Mouse (Mus musculus) liver (tissue): ENCODE measurements around the gene Amy2a3.
"Not testable (repeated sequence)": the region's sequence is repeated elsewhere in the genome, so short reads cannot be mapped to it uniquely, and the experiment has no call there.

Experiments
- DNase-seq: peaks from one replicate; pipeline ENCODE4 v3.0.0-alpha.2; 2020; ENCODE audit warnings: mixed read lengths

Gene Amy2a3

GRCm38 (mm10) chr3:113323952-113324351, at the start of gene Amy2a3:
Gene Amy2a3 (minus strand): TSS chr3:113324052.
- DNase-seq: not testable (repeated sequence)

GRCm38 (mm10) chr3:113356558-113356957, 32.7 kb upstream of the Amy2a3 start, which contains the start of gene Amy2a2:
Gene Amy2a2 (minus strand): TSS chr3:113356658.
- DNase-seq: not testable (repeated sequence)

- DNase-seq: not testable (repeated sequence)
Observed at GRCm38 (mm10) chr3:113345484-113345883, 21.6 kb upstream of the Amy2a3 start.

GRCm38 (mm10) chr3:113312937-113313336, 10.9 kb downstream of the Amy2a3 start:
- DNase-seq: not testable (repeated sequence)

GRCm38 (mm10) chr3:113291349-113291748, 32.5 kb downstream of the Amy2a3 start, which contains the start of gene Amy2a4:
Gene Amy2a4 (minus strand): TSS chr3:113291449.
- DNase-seq: not testable (repeated sequence)

GRCm38 (mm10) chr3:113280285-113280684, 43.6 kb downstream of the Amy2a3 start:
- not testable (repeated sequence) for DNase-seq

- DNase-seq: not testable (repeated sequence)
Observed at GRCm38 (mm10) chr3:113279586-113279985, 44.3 kb downstream of the Amy2a3 start.
